Mouse (Mus musculus) CH12.LX (cell line): ENCODE results near the gene Dnah7a. TPM values are rescaled to one million over a fixed set of nuclear protein-coding genes. Genes with fewer than 3 reads are reported as not detected.
"Not testable (repeated sequence)": the region's sequence is repeated elsewhere in the genome, so short reads cannot be mapped to it uniquely, and the experiment has no call there.

Source experiments
- DNase-seq: peaks from one replicate; pipeline ENCODE4 v3.0.0-alpha.2; 2013; ENCODE audit errors: extremely low read depth
- H3K27ac ChIP-seq: 2 replicates; pipeline ENCODE4 v1.5.1; 2012; ENCODE audit warnings: low read depth, mild to moderate bottlenecking, control low read depth, moderate library complexity; ENCODE audit not compliant: insufficient read depth
- H3K27me3 ChIP-seq: replicated peaks from 2 replicates; pipeline ENCODE3; 2012; ENCODE audit warnings: inconsistent platforms
- H3K36me3 ChIP-seq, 2 experiments: replicated peaks in 1 of 2; 2 replicates each; pipeline versions ENCODE3 to v1.6.1; 2012; ENCODE audit warnings: inconsistent platforms in 1 of 2, low read length in 1 of 2, mild to moderate bottlenecking in 1 of 2, mixed read lengths in 1 of 2, moderate library complexity in 1 of 2; ENCODE audit not compliant: control insufficient read depth in 1 of 2, insufficient read depth in 1 of 2
- H3K4me1 ChIP-seq, 2 experiments: 2 replicates each; pipeline ENCODE4 v1.6.1; 2012; ENCODE audit warnings: inconsistent platforms in 1 of 2, moderate library complexity in 1 of 2; ENCODE audit not compliant: insufficient read depth in 2 of 2, control insufficient read depth in 1 of 2
- H3K4me2 ChIP-seq: 2 replicates; pipeline ENCODE4 v1.6.1; 2012; ENCODE audit warnings: low read depth, mild to moderate bottlenecking, control low read depth; ENCODE audit not compliant: poor library complexity, insufficient read depth, severe bottlenecking
- H3K4me3 ChIP-seq, 3 experiments: fragments of 150-350 bp in 1 of 3; sonication (generic) in 1 of 3; replicated peaks in 1 of 3; 2 replicates each; pipeline versions ENCODE3 to v1.5.1; 2011 to 2012; ENCODE audit warnings: low read depth in 2 of 3, low read length in 2 of 3, mild to moderate bottlenecking in 2 of 3, moderate library complexity in 2 of 3, control low read depth in 1 of 3, improper control_type of control experiment in 1 of 3, inconsistent platforms in 1 of 3, mixed read lengths in 1 of 3; ENCODE audit not compliant: poor library complexity in 1 of 3
- H3K79me2 ChIP-seq: replicated peaks from 2 replicates; pipeline ENCODE4 v1.6.1; 2012; ENCODE audit warnings: mild to moderate bottlenecking, moderate library complexity; ENCODE audit not compliant: control insufficient read depth, poor library complexity, insufficient read depth, severe bottlenecking; ENCODE audit errors: extremely low read depth
- H3K9ac ChIP-seq: 2 replicates; pipeline ENCODE4 v1.6.1; 2012; ENCODE audit warnings: low read depth, mild to moderate bottlenecking, control low read depth, moderate library complexity; ENCODE audit not compliant: insufficient read depth
- H3K9me3 ChIP-seq: replicated peaks from 2 replicates; pipeline ENCODE3; 2012; ENCODE audit warnings: low read length, inconsistent platforms, mixed read lengths
- BHLHE40 ChIP-seq: IDR thresholded peaks from 2 replicates; pipeline ENCODE4 v1.6.1; 2011; ENCODE audit warnings: mild to moderate bottlenecking, low read depth, low read length, improper control_type of control experiment
- CHD2 ChIP-seq: IDR thresholded peaks from 2 replicates; pipeline ENCODE4 v1.6.1; 2011; ENCODE audit warnings: low read length, improper control_type of control experiment
- CTCF ChIP-seq, 2 experiments: IDR thresholded peaks in 1 of 2; conservative IDR thresholded peaks in 1 of 2; 2 replicates each; pipeline ENCODE4 v1.5.1; 2011 to 2012; ENCODE audit warnings: low read depth in 2 of 2, low read length in 2 of 2, improper control_type of control experiment in 1 of 2, inconsistent platforms in 1 of 2, mild to moderate bottlenecking in 1 of 2, moderate library complexity in 1 of 2
- E2F4 ChIP-seq: IDR thresholded peaks from 2 replicates; pipeline ENCODE4 v1.6.1; 2011; ENCODE audit warnings: low read depth, low read length, improper control_type of control experiment; ENCODE audit not compliant: insufficient replicate concordance
- EP300 ChIP-seq: IDR thresholded peaks from 2 replicates; pipeline ENCODE4 v1.6.1; 2011; ENCODE audit warnings: low read length, improper control_type of control experiment
- GABPA ChIP-seq: IDR thresholded peaks from 2 replicates; pipeline ENCODE4 v1.6.1; 2012; ENCODE audit warnings: low read depth, low read length, improper control_type of control experiment, inconsistent platforms; ENCODE audit not compliant: insufficient replicate concordance
- HCFC1 ChIP-seq: IDR thresholded peaks from 2 replicates; pipeline ENCODE4 v1.6.1; 2012; ENCODE audit warnings: low read depth, mild to moderate bottlenecking, inconsistent platforms, low read length, improper control_type of control experiment
- IRF4 ChIP-seq: IDR thresholded peaks from 2 replicates; pipeline ENCODE4 v1.6.1; 2014; ENCODE audit warnings: low read depth, mild to moderate bottlenecking, inconsistent platforms, low read length, improper control_type of control experiment
- MAX ChIP-seq: IDR thresholded peaks from 2 replicates; pipeline ENCODE4 v1.6.1; 2011; ENCODE audit warnings: low read length, improper control_type of control experiment
- MYC ChIP-seq: IDR thresholded peaks from 2 replicates; pipeline ENCODE4 v1.6.1; 2011; ENCODE audit warnings: low read depth, mild to moderate bottlenecking, improper control_type of control experiment, low read length
- NELFE ChIP-seq: IDR thresholded peaks from 2 replicates; pipeline ENCODE4 v1.6.1; 2011; ENCODE audit warnings: low read depth, low read length, improper control_type of control experiment
- NRF1 ChIP-seq: IDR thresholded peaks from 2 replicates; pipeline ENCODE4 v1.6.1; 2014; ENCODE audit warnings: low read depth, mild to moderate bottlenecking, inconsistent platforms, low read length, improper control_type of control experiment, moderate library complexity
- RAD21 ChIP-seq: IDR thresholded peaks from 2 replicates; pipeline ENCODE4 v1.6.1; 2011; ENCODE audit warnings: low read depth, mild to moderate bottlenecking, low read length, improper control_type of control experiment, moderate library complexity
- SMC3 ChIP-seq: IDR thresholded peaks from 2 replicates; pipeline ENCODE4 v1.6.1; 2011; ENCODE audit warnings: low read depth, low read length, improper control_type of control experiment
- UBTF ChIP-seq: IDR thresholded peaks from 2 replicates; pipeline ENCODE4 v1.6.1; 2012; ENCODE audit warnings: low read depth, mild to moderate bottlenecking, inconsistent platforms, low read length, improper control_type of control experiment, moderate library complexity
- USF2 ChIP-seq: conservative IDR thresholded peaks from 2 replicates; pipeline ENCODE4 v1.6.1; 2011; ENCODE audit warnings: low read depth, low read length, improper control_type of control experiment
- ZNF384 ChIP-seq: IDR thresholded peaks from 2 replicates; pipeline ENCODE4 v1.6.1; 2012; ENCODE audit warnings: low read depth, low read length, improper control_type of control experiment, inconsistent platforms
- dilution Hi-C: fragments of 300-500 bp; cut with MboI; formaldehyde crosslinking; loops from 2 replicates; pipeline ENCODE4 v1.14.3; 2020; ENCODE audit warnings: low sequenced_read_pairs; ENCODE audit not compliant: extremely low pct_unique_long_range_greater_than_20kb, extremely low pct_ligation_motif_present
- in situ Hi-C: fragments of 300-500 bp; cut with MboI; formaldehyde crosslinking; loops from 3 replicates; pipeline ENCODE4 v1.14.3; 2019; ENCODE audit warnings: low sequenced_read_pairs, low pct_ligation_motif_present, low pct_unique_long_range_greater_than_20kb, mixed read lengths
- polyA plus RNA-seq: library from polyadenylated mRNA; unstranded; fragments of >175 nt; gene quantifications from 2 replicates; pipeline ENCODE4 v1.2.1, GENCODE M21; 2012; ENCODE audit warnings: low read depth; ENCODE audit not compliant: insufficient read length
- total RNA-seq, 2 experiments: library from RNA; depleted of rRNA; stranded (reverse); fragments of 300-350 nt in 1 of 2; fragments of >200 nt in 1 of 2; gene quantifications; 2 replicates each; pipeline ENCODE4 v1.2.3; 2012 to 2014

The Dnah7a gene
- total and polyA plus RNA-seq, 3 experiments, result 0.04 TPM; not detected in 2

DNA sequence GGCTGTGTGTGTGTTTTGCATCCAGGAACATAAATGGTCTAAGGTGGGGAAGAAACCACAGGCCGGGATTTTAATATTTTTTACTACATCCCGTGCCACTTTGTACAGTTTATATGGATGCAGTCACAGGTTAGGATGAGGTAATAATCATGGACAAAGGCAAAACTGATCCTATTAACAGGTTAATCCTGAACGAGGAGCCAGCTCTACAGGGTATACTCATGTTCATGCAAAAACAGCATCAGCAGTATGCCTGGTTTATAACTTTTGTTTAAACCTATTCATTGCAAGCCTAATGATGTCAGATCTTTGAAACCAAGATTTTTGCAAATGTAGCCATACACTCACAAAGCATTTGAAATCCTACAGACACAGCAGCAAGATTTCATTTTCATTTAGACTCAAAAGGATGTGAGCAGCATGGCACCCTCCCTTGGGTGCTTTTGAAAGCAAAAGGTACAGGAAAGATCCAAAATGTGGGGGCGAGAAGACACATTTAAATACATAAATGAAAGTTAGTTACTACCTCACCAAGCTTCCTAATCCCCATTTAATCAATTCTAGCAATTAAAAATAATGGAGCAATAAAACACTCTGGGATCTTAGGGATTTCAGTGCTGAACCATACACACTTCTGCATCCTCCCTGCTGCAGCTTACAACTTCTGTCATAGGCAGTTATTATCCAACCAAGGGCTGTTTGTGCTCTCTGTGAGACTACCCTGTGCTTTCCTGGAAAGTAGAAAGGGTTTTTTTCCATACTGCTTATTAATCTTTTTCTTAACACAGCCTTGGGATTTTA is 239.9 kb downstream of the Dnah7a start:
- H3K9ac ChIP-seq, H3K4me2 ChIP-seq, H3K4me1 ChIP-seq, dilution Hi-C loops, H3K79me2 ChIP-seq, H3K36me3 ChIP-seq, DNase-seq, H3K27ac ChIP-seq, H3K9me3 ChIP-seq, in situ Hi-C loops, H3K4me3 ChIP-seq, H3K27me3 ChIP-seq: not testable (repeated sequence)

- H3K4me1 ChIP-seq, H3K79me2 ChIP-seq, H3K27ac ChIP-seq, H3K9me3 ChIP-seq, in situ Hi-C loops, H3K4me3 ChIP-seq, H3K36me3 ChIP-seq, H3K27me3 ChIP-seq, dilution Hi-C loops, H3K9ac ChIP-seq, H3K4me2 ChIP-seq, DNase-seq: not testable (repeated sequence)
Observed at GRCm38 (mm10) chr1:53439173-53439572, 267.4 kb downstream of the Dnah7a start.

DNA sequence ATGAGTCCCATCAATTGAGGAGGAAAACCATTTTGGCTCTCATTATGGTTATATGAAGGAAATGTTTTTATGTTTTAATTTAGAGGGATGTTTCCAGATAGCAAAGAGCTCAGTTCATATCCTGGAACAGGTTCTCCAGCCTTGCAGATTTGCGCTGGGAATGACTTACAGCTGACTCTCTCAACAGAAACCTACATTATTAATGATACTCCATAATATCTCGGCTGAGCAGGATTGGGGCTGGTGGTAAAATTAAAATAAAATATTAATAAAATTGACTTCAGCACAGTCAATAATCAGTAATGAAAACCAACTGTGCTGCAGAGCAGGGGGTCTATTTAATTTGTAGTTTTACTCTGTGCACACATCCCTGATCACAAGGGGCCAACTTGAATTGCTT is 274.2 kb downstream of the Dnah7a start:
- in situ Hi-C loops, H3K27me3 ChIP-seq, H3K36me3 ChIP-seq, DNase-seq, H3K79me2 ChIP-seq, dilution Hi-C loops, H3K4me2 ChIP-seq, H3K27ac ChIP-seq, H3K9ac ChIP-seq, H3K9me3 ChIP-seq, H3K4me3 ChIP-seq, H3K4me1 ChIP-seq: not testable (repeated sequence)

DNA sequence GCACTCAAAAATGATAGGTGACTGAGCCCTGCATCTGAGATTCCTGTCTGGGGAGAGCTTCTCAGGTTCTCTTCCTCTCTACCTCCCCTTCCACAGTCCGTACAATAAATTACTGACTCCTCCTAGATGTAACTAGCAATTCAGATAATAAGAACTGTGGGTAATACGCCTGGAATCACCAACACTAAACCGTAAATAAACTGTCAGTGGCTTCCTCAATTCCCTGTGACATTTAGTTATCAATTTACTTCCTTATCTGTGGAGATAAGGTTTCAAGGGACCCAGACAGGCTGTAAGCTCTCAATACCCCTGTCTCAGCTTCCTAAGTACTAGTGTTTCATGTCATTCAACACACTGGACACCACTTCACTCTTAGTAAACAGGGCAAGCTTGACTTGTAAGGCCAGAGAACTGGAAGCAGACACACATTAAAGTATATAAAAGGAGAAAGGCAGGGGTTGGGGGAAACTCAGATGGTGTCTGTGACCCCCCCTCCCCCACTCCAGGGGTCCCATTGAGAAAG is 300.7 kb downstream of the Dnah7a start:
- Histone ChIP-seq H3K4me1 (no peaks in the 10 kb centered on the region), H3K79me2 (no peaks in the 10 kb centered on the region), H3K27ac (no peak overlapping the region), H3K9me3 (no peaks in the 10 kb centered on the region), H3K4me3 (no peak overlapping the region), H3K9ac (no peak overlapping the region), H3K36me3 (no peaks in the 10 kb centered on the region), H3K4me2 (no peak overlapping the region), H3K27me3 (no peaks in the 10 kb centered on the region)
- no peak for DNase-seq
- in situ Hi-C loops, result no loop called here
- no peak for TF ChIP-seq NELFE
- TF ChIP-seq BHLHE40, result no peak
- no peak for TF ChIP-seq MAX
- TF ChIP-seq EP300, result no peak
- TF ChIP-seq USF2, result no peak
- TF ChIP-seq CTCF (conservative IDR thresholded peaks at IDR 0.05 in 1 of 2, IDR thresholded peaks at IDR 0.05 in 1 of 2; ENCODE audit: low read depth in 2 of 2, low read length in 2 of 2), result no peak
- no peak for TF ChIP-seq HCFC1
- TF ChIP-seq NRF1, result no peak
- no peak for TF ChIP-seq IRF4
- TF ChIP-seq GABPA, result no peak
- TF ChIP-seq RAD21, result no peak
- no peak for TF ChIP-seq SMC3
- no peak for TF ChIP-seq UBTF
- TF ChIP-seq CHD2, result no peak
- TF ChIP-seq MYC, result no peak
- TF ChIP-seq E2F4, result no peak
- no peak for TF ChIP-seq ZNF384
- dilution Hi-C loops, result no loop called here
